Mouse (Mus musculus) kidney, postnatal 25 days (tissue): ENCODE results near the gene Slc6a20b.

Source experiments
- DNase-seq, 2 experiments: peaks; one replicate each; pipeline ENCODE4 v3.0.0; 2021; ENCODE audit warnings: mixed read lengths in 2 of 2

The Slc6a20b gene

DNA sequence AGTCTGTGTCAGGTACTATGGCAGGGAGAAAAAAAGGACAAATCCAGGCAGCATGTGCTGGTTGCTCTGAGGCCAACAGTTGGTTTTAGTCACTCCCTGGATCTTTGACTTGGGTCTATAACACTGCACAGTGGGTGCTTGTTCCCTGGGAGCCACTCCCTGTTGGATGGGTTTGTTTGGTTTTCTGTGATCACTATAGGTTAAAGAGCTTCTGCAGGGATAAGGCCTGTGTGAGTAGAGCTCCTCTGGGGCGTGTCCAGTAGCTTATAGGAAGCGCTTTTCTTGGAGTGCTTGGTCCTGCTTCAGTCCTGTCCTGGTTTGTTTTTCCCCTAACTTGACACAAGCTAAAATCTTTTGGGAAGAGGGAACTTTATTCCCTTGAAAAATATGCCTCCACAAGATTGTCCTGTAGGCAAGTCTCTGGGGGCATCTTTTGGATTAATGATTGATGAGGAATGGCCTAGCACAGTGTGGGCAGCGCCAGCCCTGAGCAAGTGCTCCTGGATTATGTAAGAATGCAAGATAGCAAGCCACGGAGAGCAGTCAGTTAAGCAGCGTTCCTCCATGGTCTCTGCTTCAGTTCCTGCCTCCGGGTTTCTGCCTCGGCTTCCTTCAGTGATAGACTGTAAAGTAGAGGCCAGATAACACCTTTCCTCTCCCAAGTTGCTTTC, 43.0 kb downstream of the Slc6a20b start:
- DNase-seq = peak; percentile 60 to 83

DNA sequence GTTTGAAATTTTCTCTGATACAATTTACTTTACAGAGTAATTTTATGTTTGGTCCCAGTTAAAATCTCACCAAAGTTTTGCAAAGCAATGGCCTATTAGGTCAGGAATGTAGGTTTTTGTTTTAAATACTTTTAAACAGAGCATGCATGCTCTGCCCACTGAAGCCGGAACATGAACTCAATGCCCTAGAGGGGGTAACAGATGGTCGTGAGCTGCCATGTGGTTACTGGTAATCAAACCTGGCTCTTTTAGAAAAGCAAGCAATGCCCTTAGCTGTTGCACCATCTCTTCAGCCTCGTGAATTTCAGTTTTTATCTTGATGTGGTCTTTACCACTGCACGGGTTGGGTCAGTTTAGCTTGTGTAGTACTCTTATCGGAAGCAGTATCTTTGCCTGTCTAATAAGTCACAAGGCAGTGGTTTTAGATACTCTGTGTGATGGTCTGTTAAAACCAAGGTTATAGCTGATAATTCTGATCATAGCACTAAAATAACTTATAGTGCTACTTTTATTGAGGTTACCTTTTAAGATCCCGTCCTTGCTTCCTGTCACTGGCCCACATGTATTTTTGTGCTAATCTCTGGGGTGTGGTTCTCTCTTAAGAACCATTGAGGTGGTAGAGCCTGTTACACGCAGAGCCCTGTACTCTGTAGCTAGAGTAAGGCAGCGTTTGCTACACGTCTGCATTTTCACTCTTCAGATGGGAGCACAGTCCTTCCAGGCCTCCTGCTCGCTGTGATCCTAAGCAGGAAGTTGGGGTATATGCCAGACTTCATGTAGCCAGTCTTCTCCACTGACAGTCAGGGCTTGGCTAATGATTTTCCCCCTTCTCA, 54.8 kb downstream of the Slc6a20b start:
- no peak for DNase-seq

DNA sequence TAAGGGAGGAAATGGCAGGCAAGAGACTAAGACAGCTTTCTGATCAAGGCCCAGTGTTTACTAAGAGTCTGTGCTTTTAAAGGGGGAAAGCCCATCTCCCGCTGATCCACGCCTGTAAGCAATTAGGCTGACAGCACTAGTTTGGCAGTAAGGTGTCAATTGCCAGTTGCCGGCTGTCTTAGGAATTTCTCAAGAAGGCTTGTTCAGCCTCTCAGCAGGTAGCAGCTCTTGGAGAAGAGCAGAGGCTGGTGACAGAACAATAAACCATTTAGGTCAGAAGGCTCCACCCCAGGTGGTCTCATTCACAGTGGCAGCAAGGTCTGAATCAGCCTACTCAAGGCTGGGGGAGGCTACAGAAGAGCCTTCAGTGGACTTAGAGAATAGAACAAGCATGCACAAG, 77.8 kb downstream of the Slc6a20b start:
- no peak for DNase-seq
